Mouse (Mus musculus): ENCODE results near the gene Psmb6.
"Not testable (repeated sequence)": the region's sequence is repeated elsewhere in the genome, so short reads cannot be mapped to it uniquely, and the experiment has no call there.

Gene Psmb6

DNA sequence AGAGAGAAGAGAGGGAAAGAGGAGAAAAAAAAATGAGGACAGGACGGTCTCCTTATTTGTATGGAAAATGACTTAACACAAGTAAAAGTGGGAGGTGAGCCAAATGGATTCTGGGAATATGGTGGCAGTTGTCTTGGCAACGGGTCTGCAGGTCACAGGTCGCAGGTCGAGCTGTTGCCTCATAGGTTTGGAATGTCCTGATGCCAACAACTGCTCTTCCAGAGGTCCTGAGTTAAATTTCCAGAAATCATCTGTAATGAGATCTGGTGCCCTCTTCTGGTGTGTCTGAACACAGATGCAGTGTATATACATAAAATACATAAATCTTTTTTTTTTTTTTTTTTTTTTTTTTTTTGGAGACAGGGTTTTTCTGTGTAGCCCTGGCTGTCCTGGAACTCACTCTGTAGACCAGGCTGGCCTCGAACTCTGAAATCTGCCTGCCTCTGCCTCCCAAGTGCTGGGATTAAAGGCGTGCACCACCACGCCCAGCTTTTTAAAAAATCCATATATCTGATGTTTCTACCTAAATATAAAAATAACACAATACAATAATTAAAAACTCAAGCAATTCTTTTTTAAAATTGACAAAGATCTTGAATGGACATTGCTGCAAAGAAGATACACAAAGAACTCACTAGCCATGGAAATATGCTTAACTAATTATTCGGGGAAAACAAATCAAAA lies 1.7 kb upstream of the Psmb6 start:
- not testable (repeated sequence) for DNase-seq

DNA sequence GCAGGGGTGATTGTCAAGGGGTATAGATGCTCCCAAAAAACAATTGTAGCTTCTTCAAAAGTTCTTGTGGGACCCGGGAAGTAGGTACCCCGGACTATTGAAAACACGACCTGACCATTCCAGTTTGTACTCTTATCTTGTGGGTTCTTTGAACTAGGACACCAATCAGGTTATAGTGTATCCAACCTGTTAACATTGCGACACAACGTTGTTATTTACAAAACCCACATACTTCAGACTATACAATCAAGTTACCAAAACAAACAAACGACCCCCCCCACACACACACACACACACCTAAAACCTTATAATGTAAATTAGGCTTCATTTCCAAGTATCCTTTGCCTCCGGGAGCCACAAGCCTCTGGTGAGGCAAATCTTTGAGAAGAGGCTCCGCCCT lies 385 bp upstream of the Psmb6 start:
- DNase-seq = no peak

DNA sequence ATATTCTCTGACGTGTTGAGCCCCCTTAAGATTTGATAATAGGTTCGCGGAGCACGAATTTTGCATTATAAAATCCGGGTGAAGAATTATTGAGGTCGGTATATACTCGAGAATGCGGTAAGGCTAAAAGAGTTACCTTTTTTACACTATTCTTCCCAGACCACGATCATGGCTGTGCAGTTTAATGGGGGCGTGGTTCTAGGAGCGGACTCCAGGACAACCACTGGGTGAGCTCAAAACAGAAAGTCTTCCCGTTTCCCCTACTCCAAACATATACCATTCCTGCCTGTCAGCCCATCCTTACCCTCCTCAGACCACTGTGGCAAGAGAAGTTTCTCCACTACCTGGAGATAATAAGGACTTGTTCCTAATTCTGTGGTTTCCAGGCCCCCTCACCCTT lies 559 bp downstream of the Psmb6 start:
- DNase-seq = no peak

DNA sequence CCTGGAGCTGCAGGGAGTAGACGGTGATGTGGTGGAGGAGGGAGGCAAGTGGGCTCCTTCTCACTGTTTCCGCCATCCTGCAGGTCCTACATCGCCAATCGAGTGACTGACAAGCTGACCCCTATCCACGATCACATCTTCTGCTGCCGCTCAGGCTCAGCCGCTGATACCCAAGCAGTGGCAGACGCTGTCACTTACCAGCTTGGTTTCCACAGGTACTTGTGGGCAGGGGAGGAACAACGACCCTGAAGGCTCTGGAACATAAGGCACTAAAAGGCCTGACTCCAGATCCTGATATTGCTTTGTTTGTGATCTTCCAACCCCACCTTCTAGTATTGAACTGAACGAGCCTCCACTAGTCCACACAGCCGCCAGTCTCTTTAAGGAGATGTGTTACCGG lies 1.0 kb downstream of the Psmb6 start:
- no peak for DNase-seq

DNA sequence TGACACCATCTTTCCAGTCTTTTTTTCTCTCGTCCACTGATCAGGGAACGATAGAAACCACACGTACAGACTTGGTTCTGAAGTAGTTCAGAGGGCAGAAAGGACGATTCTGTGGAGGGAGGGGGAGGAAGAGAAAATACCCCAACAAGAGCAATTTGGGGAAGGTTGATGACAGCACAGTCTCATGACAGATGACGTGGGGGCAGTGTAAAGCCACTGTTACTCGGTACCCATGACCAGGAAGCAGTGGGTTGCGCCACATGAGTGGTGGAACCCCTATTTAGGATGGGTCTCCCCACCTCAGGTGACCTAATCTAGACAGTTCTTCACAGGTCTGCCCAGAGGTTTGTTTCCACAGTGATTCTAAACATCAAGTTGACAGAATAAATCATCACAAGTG lies 3.4 kb downstream of the Psmb6 start:
- no peak for DNase-seq

DNA sequence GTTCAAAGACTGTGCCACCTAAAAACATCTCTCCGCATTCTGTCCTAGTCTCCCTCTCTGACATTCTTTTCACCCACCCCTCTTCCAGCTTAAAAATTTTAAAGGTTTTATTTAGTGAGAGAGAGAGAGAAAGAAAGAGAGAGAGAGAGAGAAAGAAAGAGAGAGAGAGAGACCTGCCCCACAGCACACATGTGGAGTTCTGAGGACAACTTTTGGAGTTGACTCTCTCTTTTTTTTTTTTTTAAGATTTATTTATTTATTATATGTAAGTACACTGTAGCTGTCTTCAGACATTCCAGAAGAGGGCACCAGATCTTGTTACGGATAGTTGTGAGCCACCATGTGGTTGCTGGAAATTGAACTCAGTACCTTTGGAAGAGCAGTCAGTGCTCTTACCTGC lies 5.9 kb downstream of the Psmb6 start:
- not testable (repeated sequence) for DNase-seq

DNA sequence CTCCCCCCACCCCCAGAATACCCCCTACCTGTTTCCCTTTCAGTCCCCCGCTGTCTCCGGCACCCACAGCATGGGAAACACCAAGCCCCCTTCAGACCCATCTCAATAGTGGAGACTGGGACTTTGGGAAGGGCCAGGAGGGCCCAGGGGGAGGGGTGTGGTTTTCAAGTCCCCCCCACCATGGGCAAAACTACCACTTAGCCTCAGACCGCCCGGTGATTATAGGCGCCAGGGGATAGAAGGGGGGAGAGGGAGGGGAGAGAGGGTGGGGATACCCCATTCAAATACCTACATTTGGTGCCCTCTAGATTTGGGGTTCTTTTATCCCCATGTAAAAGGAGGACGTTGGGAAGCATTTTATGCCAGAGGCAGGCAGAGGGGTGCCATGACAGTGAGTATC lies 7.7 kb downstream of the Psmb6 start, which contains the start of gene Gm40193:
Gene Gm40193, minus strand, starts transcription at position 101 of the 400 bp plus-strand sequence.
- no peak for DNase-seq

DNA sequence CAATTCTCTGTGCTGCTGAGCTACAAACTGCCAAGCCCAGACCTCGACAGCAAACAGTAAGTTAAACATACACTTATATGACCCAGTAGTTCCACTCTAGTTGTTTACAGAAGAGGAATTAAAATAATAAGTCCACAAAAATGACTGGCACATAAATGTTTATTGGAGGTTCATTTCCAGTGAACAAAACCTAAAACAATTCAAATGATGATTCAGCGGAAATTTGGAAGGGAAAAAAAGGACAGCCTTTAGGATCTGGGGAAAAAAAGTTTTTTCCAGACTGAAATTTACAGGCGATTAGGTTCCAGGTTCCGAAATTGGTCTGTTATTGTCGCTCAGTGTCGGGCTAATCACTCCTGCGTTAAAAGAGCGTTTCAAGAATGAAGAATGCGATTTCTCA lies 14.3 kb downstream of the Psmb6 start:
- no peak for DNase-seq

DNA sequence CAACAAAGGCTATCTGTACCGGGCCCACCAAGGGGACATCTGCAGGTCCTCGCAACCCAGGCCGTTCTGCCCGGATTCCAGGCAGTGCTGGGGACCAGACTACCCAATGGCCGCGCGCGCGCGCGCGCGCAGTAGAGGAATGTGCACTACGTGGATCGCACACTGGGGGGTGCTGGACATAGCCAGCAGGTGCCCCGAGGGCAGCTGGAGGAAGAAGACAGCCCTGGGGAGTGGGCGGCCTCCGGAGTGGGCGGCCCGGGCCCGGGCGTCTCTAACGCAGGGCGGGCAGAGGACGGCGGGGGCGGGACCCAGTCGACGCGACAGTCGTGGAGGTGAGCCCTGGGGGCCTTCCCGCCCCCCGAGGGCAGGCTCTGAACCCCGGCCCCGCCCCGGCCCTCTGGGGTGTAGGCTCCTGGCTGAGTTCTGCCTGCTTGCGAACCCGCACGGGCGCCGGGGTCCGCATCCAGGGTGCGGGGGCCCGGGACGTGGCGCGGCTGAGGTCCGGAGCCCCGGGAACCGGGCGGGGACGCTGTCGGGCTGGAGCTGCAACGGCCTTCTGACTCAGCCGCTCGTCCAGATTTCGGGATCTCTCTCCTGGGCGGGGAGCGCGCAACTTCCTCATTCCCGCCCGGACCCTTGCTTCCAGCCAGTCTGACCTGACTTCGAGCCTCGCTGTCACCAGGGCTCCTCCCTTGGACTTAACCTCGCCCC lies 14.9 kb downstream of the Psmb6 start, which contains the start of gene Pld2:
Gene Pld2, plus strand, starts transcription at position 188 of the 711 bp plus-strand sequence.
- DNase-seq = peak; percentile 90

DNA sequence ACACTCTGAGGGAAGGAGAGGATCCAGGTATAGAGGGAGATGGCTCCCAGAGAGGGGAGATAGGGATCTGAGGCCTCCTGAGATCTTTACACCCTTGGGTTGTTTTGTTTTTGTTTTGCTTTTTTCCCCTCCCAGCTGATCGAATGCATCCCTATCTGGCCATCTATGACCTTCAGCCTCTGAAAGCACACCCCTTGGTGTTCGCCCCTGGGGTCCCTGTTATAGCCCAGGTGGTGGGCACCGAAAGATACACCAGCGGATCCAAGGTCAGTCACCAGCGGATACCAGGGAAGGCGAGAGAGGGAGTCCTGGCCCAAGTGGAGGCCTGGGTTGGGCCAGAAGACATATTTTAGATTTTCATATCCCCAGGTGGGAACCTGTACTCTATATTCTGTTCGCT lies 15.8 kb downstream of the Psmb6 start:
- DNase-seq = no peak

DNA sequence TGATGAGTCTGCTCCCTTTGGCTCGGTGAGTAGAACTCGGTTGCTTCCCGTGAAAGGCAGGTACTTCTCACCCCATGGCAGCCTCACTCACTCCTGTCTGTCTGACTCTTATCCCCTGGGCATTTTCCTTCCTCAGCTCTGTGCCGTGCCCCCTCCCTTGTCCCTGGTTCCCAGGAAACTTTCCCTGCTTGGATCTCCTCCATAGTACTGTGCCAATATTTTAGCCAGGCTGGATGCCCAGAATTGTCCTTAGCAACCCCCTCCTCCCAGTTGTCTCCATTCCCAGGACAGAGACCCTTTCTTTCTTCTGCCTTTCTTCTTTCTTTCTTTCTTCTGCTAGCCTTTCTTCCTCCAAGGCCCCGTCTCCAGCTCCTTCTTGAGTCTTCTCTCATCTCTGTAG lies 16.2 kb downstream of the Psmb6 start:
- no peak for DNase-seq

DNA sequence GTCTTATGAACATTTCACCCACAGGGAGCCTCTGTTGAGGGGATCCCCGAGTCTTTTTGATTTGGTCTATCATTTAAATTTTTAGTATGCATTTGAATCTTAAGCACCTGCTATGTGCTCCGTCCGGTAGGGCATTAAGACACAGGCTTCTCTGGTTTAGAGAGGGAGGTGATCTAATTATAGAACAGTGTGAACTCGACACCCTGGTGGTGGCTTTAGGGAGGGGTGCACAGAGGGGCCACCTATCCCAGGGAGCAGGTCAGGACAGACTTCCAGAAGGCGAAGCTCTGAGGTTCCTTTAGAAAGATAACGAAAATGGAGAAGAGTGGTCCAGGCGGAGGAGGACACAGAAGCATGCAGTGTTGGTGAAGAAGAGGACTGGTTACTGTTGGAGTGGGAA lies 19.3 kb downstream of the Psmb6 start:
- no peak for DNase-seq

DNA sequence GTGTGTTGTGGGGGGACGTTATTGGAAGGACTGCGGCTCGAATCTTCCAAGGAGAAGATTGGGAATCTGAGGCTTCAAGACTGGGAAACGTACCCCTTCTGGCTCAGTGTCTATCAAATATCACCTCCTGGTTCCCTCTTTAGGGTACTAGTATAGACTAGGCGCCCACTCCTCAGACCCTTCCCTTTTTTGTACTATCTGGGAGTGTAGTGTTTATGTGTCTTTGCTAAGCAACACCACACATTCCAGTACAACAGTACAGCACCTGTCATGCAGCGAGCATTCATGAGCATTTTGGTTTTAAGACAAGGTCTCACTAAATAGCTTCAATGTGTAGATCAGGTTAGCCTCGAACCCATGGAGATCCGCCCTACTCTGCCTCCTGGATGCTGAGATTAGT lies 26.4 kb downstream of the Psmb6 start:
- DNase-seq = no peak

DNA sequence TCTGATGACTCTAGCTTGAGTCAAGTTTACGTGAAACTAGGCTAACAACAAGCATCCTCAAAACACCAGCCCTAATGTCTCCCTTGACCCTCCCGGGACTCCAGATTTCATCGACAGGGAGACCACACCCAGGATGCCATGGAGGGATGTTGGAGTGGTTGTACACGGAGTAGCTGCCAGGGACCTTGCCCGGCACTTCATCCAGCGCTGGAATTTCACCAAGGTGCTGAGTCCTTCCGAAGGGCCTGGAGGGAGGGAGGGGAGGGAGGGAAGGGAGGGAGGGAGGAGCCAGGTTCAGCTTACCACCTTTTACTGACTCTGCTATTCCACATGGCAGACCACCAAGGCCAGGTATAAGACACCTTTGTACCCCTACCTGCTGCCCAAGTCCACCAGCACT lies 28.8 kb downstream of the Psmb6 start:
- no peak for DNase-seq

DNA sequence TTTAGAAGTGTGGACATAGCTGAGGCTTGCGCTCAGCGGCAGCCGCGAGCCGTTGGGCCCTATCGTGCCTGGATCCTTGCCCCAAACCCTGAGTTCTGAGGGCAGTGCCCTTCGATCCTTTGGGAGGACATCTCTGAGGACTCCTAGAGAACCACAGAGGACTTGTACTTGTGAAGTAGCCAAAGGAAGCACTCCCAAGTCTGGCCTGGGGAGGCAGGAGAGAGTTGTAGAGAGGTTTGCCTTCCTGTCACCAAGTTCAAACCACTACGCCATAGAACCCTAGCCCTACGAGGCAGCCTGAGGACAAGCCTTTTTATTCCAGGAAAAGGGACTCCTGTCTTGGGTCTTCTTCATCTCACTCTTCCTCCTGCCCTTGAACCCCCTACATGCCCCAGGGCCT lies 32.4 kb downstream of the Psmb6 start:
- no peak for DNase-seq

DNA sequence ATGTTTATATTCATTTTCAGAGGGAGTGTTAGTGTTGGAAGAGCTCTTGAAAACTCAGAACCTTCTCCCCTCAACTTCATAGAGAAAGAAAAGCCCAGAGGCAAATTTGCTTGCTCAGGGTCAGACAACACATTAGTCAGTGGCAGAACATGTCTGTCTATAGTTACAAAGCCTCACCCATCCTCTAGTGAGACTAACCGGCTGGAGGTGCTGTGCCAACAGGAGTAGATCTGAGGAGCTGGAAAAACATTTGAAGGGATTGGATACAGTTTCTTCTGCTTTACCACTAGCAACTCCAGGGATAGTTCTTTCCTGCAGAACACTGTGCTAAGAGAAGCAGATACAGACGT lies 36.7 kb downstream of the Psmb6 start:
- no peak for DNase-seq

DNA sequence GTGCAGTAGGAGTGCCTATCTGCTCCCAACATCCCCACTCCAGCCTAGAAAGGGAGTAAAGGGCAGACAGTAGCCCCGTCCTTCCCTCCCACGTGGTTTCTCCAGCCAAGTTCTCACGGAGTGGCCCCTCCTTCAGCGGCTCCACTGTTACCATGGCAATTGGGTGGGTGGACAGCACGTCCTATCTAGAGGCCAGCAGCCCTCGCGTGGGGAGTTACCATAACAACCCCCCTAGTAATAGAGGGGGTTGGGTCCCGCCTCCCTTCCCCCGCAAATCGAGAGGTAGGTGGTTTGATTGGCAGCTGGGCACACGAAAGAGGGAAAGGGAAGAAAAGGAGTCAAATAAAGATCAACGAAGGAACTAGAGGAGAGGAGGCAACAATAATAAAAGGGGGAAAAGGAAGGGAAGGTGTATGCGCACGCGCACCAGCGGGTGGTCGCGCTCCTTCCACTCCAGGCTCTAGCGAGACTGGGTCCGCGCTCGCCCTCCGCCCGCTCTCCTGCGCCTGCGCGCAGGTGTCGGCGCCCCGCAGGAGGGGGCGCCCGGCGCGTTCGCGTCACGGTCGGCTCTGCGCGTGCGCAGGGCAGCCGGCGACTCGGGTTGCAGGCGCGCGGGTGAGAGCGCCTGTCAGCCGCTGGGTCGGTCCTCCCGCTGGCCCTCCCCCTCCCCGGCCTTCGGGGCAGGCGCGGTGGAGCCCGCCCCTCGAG lies 37.3 kb downstream of the Psmb6 start, which contains the start of gene Mink1:
Gene Mink1, plus strand, starts transcription at position 595 of the 708 bp plus-strand sequence.
- DNase-seq = peak; percentile 95

DNA sequence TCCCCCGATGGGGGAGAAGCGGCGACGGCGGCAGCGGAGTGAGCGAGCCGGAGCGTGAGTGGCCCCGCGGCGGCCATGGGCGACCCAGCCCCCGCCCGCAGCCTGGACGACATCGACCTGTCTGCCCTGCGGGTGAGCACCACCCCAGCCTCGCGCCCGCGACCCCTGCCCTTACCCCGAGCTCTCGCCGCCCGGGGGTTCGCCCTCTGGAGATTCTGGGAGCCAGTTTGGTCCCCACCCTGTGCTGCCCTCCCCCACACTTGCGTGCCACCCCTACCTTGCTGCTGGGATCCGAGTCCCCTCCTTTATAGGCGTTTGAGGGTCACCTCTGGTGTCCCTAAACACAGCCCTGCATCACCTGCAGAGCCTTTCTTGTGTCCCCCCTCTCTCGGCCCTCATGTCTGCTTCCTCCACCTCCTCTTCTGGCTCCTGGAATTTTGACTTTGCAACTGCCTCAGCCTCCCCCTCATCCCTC lies 37.9 kb downstream of the Psmb6 start:
- no peak for DNase-seq

DNA sequence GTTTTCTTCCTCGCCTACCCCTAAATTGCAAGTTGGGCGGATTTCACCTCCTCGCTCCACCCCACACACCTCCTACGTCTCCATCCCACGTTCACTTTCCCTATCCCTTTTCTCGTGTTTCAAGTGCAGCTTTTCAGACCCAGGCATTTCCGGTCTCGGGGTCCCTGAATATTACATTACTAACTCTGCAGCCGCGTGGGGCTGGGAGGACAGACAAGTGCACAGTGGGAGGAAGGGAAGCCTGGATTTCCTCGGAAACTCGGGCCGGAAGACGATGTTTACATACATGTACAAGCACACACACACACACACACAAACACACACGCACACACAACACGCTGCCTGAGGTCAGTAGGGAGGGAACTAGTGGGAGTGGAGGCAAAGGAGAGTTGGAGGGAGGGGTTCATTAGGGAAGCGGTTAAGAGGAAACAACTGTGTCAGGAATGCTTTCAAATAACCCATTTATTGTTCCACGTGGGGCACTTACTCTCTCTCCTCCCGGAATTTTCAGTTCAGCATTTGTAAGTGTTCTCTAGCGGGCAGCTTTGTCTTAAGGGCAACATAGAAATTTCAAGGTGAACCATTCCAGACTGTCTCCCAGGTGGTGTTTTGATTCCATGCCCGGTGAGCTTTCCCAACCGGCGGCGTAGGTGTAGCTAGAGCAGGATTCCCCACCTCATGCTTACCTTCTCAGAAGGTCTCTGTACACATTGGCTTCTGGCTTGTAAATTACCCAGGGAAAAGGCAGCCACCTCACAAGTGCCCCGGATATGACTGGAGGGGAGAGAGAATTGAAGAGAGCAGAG lies 38.5 kb downstream of the Psmb6 start:
- peak; percentile 58 for DNase-seq

DNA sequence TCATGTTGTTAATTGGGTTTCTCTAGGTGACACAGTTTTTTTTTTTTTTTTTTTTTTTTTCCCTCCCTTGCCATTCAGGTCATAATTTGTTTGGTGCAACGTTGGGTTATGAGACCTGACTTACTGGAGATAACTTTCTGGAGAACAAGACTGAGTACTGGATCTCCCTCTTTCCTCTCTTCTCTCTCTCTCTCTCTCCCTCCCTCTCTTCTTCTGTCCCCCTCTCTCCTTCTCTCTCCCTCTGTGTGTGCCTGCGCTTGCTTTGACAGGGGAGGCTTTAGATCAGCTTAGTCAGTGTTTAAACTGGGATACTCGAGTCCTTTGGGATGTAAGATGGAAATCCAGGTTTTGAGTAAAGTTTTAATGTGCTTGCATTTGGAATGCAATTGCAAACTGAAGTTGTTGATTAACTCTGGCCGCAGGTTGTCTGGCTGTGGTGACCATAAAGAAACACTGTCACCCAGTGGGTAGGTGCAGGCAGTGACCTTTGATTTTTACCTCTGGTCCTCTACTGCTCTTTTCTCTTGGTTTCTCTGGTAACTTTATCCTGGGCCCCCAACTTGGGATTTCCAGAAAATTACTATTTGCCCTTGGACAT lies 39.2 kb downstream of the Psmb6 start:
- peak; percentile 78 for DNase-seq

DNA sequence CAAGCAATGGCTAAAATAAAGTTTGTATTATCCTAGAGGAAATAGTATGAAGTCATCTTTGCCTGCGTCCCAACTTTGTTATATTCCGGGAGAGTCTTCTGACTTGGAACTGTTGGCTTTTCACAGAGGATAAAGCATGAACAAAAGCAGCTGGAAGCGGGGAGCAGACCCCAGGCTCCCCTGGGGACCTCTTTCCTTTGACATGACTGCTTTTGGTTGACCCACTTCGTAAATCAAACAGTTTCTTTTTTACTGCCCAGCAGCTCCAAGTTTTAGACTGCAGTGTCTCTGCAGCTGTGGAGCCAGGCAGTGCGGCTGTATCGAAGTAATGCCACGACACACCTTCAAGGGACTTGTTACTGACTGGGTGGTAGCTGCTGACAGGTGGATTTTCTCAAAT lies 41.4 kb downstream of the Psmb6 start:
- DNase-seq = no peak

DNA sequence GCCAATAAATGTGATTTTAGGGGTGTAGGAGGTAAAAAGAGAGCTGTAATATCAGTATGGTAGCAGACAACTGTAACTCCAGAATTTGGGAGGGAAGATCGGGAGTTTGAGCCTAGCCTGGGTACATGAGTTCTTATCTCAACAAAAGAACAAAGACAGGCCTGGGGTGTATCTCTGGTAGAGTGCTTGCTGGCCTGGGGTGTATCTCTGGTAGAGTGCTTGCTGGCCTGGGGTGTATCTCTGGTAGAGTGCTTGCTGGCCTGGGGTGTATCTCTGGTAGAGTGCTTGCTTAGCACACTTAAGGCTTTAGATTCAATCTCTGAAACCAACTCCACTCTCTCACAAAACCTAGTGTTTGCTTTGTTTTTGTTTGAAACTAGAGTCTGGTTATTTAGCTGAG lies 45.4 kb downstream of the Psmb6 start:
- DNase-seq = not testable (repeated sequence)

DNA sequence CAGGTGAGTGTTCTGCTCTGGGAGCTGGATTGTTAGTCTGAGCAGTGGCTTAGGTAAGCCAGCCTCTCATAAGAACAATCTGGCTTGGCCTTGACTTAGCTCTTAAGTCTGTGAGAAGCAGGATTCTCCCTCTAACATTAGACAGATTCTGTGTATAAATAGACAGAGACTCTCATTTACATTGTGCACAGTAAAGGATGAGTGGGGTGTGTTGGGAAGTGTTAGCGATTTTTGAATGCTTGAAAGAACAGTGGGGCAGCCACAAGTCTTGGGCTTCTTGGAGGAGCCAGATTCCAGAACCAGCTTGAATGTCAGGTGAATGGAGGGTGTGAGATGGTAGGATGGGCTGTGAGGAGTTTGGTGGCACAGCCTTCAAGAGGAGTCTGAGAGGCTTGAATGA lies 46.5 kb downstream of the Psmb6 start:
- no peak for DNase-seq
